Mouse (Mus musculus) brain, embryonic 14.5 days (tissue): ENCODE results near the gene Esyt2.

Experiments used
- CTCF ChIP-seq: fragments of 200-500 bp; IDR thresholded peaks from 2 replicates; pipeline ENCODE4 v1.5.1; 2012; ENCODE audit warnings: inconsistent platforms, mild to moderate bottlenecking, moderate library complexity, borderline replicate concordance; ENCODE audit not compliant: insufficient read depth, insufficient read length; ENCODE audit errors: extremely low read depth
- POLR2A ChIP-seq: fragments of 200-500 bp; IDR thresholded peaks from 2 replicates; pipeline ENCODE4 v1.6.1; 2012; ENCODE audit warnings: mild to moderate bottlenecking, inconsistent platforms, borderline replicate concordance; ENCODE audit not compliant: poor library complexity, insufficient read depth, insufficient read length, severe bottlenecking; ENCODE audit errors: extremely low read depth

- no peak for TF ChIP-seq CTCF
- no peak for TF ChIP-seq POLR2A
Measured at GRCm38 (mm10) chr12:116383101-116383500, 102.1 kb downstream of the Esyt2 start.
